In genomic region chr11:103078131-103078530, GRCm38 (mm10) we compare ENCODE assay signal across 17 mouse cellular contexts. TPM values are rescaled to one million over a fixed set of nuclear protein-coding genes. Genes with fewer than 3 reads are reported as not detected.
"Had no signal": no experiment of that assay in that cellular context is flagged by ENCODE, and none has a peak within 500 bp of the region (broad histone marks: within the 10 kb centered on the region; RNA-seq: fewer than 3 reads in every experiment).

No protein-coding gene starts in this region.

- H3K27ac ChIP-seq: lung, embryonic 15.5 days; macrophage; midbrain, embryonic 13.5 days; midbrain, embryonic 15.5 days; neural tube, embryonic 12.5 days; stomach, embryonic 15.5 days; stomach, postnatal 0 days had no signal

- DNase-seq: liver, postnatal 0 days; lung, adult 2 months; lung, postnatal 14 days; lung, postnatal 36 days; right cerebral cortex, postnatal 25 days; thymus, adult 2 months; thymus, postnatal 25 days; thymus, postnatal 4 days had no signal

- H3K4me3 ChIP-seq: lung, embryonic 15.5 days; megakaryocyte, embryonic 14.5 days; midbrain, embryonic 13.5 days; midbrain, embryonic 15.5 days; neural tube, embryonic 12.5 days; stomach, embryonic 15.5 days had no signal

RNA-seq across cellular contexts. Expression of gene Plcd3, which starts 23.3 kb away (rescaled TPM):
- total RNA-seq: monocyte, adult 5-6 weeks had no signal
